Mouse (Mus musculus): ENCODE results near the gene Edn2.

DNA sequence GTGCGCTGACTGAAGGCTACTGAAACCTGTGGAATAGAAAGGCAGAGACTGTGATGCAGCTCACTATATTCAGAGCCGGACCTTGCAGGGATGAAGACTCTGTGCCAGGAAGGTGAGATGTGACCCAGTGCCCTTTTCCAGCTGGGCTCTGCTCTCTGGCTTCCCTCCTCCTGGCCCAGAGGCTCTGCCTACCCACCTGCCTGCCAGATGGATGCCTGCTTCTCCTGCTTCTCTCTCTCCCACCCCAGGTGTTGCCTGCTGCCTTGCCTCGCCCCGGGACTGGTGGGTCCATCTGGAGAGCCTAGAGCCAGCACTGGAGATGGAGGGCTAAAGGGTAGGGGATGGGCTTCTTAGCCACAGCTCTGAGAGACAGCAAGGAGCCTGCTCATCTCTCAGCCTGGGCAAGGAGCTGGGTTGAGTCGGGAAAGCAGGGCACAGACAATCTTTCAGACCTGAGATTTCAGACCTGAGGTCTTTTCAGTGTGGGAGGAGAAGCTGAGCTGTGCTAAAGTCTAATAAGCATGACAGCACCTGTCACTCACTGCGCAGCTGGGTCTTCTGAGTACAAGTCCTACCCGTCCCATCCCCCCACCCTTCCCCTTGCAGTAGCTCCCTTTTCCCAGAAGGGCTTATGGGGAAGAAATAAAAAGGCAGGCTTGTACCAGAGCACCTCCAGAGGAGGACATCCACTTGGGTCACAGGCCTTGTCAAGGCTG, 39.7 kb downstream of the Edn2 start:
- no peak for TF ChIP-seq CTCF (IDR thresholded peaks at IDR 0.05; ENCODE audit: extremely low read depth, insufficient read depth, insufficient read length, insufficient replicate concordance)
- no peak for TF ChIP-seq POLR2A (IDR thresholded peaks at IDR 0.05; ENCODE audit: low read depth, low read length)

Measured in spleen, adult 2 months (tissue).